Comparison of ENCODE assay signal across 14 mouse cellular contexts in the genomic region with DNA sequence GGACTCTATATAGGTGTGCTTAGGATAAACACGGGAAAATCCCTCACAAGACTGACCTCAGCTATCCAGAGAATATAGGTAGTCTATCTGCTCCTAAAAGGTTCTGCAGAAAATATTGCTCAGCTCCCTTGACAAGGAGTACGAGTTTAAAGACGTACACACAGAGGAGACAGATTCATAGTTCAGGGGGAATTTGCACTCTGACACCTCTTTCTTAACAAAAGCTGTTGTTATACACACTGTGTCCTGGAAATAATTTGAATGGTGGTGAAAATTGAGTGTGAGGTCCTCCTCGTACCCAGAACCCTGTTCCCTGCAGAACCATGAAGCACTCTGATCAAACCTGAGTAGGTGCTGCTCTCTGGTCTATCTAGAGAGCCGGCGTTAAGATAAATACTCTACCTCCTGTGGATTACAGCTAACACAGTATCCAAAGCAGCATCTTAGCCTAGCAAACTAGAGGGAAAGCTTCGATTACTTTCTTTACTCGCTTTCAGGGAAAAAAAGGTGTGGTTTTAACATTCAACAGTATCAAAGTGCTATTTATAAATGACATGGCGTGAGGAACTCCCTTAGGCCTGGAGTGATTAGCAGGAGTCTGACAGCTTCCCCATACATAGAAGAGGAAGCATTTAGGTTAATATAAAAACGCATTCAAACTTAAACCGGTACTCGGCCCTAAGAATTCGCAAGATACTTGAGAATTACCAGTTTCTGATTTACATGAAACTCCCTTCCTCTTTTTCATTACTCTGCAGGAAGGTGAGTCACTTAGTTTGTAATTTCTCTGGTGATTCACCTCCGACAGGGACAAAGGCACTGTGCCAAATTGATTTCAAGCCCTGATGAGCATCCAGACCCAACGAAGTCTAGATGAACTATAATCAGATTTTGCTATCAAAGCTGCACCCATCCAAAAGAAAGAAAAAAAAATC. TPM values are rescaled to one million over a fixed set of nuclear protein-coding genes. Genes with fewer than 3 reads are reported as not detected.
DNase-seq lines count a peak whose midpoint lies in the region; ATAC-seq and TF ChIP-seq lines count a peak whose summit lies in the region.
"Had no signal": no experiment of that assay in that cellular context is flagged by ENCODE, and none has a peak within 500 bp of the region (broad histone marks: within the 10 kb centered on the region; RNA-seq: fewer than 3 reads in every experiment).

No protein-coding gene starts in this region.

- no peaks in the 10 kb centered on the region for H3K36me3 ChIP-seq in limb, embryonic 10.5 days
- no peaks in the 10 kb centered on the region for H3K36me3 ChIP-seq in kidney, adult 2 months (ENCODE audit: control insufficient read depth, insufficient read depth, low read length)
- H3K36me3 ChIP-seq: intestine, embryonic 15.5 days; limb, embryonic 12.5 days had no signal

- no peak for TF ChIP-seq POLR2A in kidney, adult 2 months (IDR thresholded peaks at IDR 0.05; ENCODE audit: low read depth, low read length)

- no peak overlapping the region for H3K4me3 ChIP-seq in limb, embryonic 10.5 days
- no peak overlapping the region for H3K4me3 ChIP-seq in kidney, adult 2 months (ENCODE audit: insufficient read depth, low read depth, low read length)
- H3K4me3 ChIP-seq: intestine, embryonic 15.5 days; limb, embryonic 12.5 days had no signal

- no peak overlapping the region for H3K27ac ChIP-seq in limb, embryonic 10.5 days
- H3K27ac ChIP-seq in kidney, adult 2 months (ENCODE audit: insufficient read depth, low read depth, low read length) = no peak overlapping the region
- H3K27ac ChIP-seq: intestine, embryonic 15.5 days; limb, embryonic 12.5 days had no signal

- H3K9me3 ChIP-seq in limb, embryonic 10.5 days (replicated peaks) = no peaks in the 10 kb centered on the region
- H3K9me3 ChIP-seq: intestine, embryonic 15.5 days; limb, embryonic 12.5 days; megakaryocyte, embryonic 14.5 days had no signal

- 71% methylated on average over 15 of the region's 15 CpGs for WGBS in limb, embryonic 10.5 days
- 49% methylated on average over 15 of the region's 15 CpGs for WGBS in kidney, adult 2 months

- DNase-seq in cerebellum, adult 11 months = peak; percentile 38
- DNase-seq in urinary bladder, postnatal 36 days (ENCODE audit: low spot score in 2 of 2) = peak; percentile 23 to 54
- no peak for DNase-seq in urinary bladder, postnatal 4 days (ENCODE audit: low spot score in 2 of 2)
- DNase-seq in layer of hippocampus, adult 8-10 months (ENCODE audit: low spot score in 2 of 2) = no peak
- DNase-seq in limb, embryonic 10.5 days (ENCODE audit: low spot score) = no peak
- no peak for DNase-seq in kidney, adult 2 months
- DNase-seq: right cerebral cortex, postnatal 14 days had no signal

- 0 out of 2 replicates have a peak, but pooled peaks cover 7% of the 10 kb centered on the region for H3K4me1 ChIP-seq in limb, embryonic 10.5 days
- no peaks in the 10 kb centered on the region for H3K4me1 ChIP-seq in kidney, adult 2 months (ENCODE audit: control insufficient read depth, insufficient read depth, low read length)
- H3K4me1 ChIP-seq: intestine, embryonic 15.5 days; limb, embryonic 12.5 days had no signal

- ATAC-seq in cerebellum, adult (ENCODE audit: insufficient number of reproducible peaks, low FRiP score, low TSS enrichment) = no peak
- ATAC-seq in common myeloid progenitor, adult 5-6 weeks (replicated peaks; ENCODE audit: low read depth, poor library complexity, severe bottlenecking) = peak; percentile 62
- ATAC-seq: intestine, embryonic 15.5 days had no signal

- no peak for TF ChIP-seq CTCF in kidney, adult 2 months (conservative IDR thresholded peaks at IDR 0.05; ENCODE audit: insufficient read depth, insufficient read length, low read depth, low read length)

- no peaks in the 10 kb centered on the region for H3K27me3 ChIP-seq in limb, embryonic 10.5 days (ENCODE audit: low read depth, poor library complexity, severe bottlenecking)
- no peaks in the 10 kb centered on the region for H3K27me3 ChIP-seq in kidney, adult 2 months (replicated peaks; ENCODE audit: control insufficient read depth, insufficient read depth, low read length)
- H3K27me3 ChIP-seq: intestine, embryonic 15.5 days had no signal

RNA-seq across cellular contexts. Expression of a gene that starts 4.0 kb away (rescaled TPM):
- not detected in 2 replicates for total RNA-seq in common myeloid progenitor, adult 5-6 weeks (2017)
- total RNA-seq in layer of hippocampus, adult 8-10 months (2022) = not detected
- polyA plus RNA-seq in limb, embryonic 10.5 days (2016; fragmentation: Nextera tagmentation; extraction: Ambion mirVana) = not detected in 2 replicates
- not detected in 2 replicates for polyA plus RNA-seq in kidney, adult 2 months (2012; rRNA removed)
- polyA plus RNA-seq: brain, embryonic 14.5 days; heart, embryonic 11.5 days; intestine, embryonic 15.5 days; limb, embryonic 12.5 days had no signal

RNA-seq across cellular contexts. Expression of a gene that starts 11.5 kb away (rescaled TPM):
- total RNA-seq in common myeloid progenitor, adult 5-6 weeks (2017) = 1.2 and 4.0 TPM in 2 replicates
- under 1 TPM; 0.07 to 0.34 (median 0.17) TPM for total RNA-seq in layer of hippocampus, adult 8-10 months (2022)
- polyA plus RNA-seq in limb, embryonic 10.5 days (2016; fragmentation: Nextera tagmentation; extraction: Ambion mirVana) = 0.45 and 1.3 TPM in 2 replicates
- 0.31 and 2.5 TPM in 2 replicates for polyA plus RNA-seq in kidney, adult 2 months (2012; rRNA removed)

Comparison
In these comparisons a context has a peak if more than half of its experiments do, and no peak if none do; other contexts are left out.
1. DNase-seq: peak in cerebellum, adult 11 months (single experiment) and urinary bladder, postnatal 36 days (2 of 2); none in urinary bladder, postnatal 4 days (0 of 2), layer of hippocampus, adult 8-10 months (0 of 2), limb, embryonic 10.5 days (single experiment) and kidney, adult 2 months (single experiment).